In genomic region chr17:51813784-51814120, GRCm38 (mm10) we compare ENCODE assay signal across 8 mouse cellular contexts. TPM values are rescaled to one million over a fixed set of nuclear protein-coding genes. Genes with fewer than 3 reads are reported as not detected.
DNase-seq lines count a peak whose midpoint lies in the region; ATAC-seq and TF ChIP-seq lines count a peak whose summit lies in the region.

No protein-coding gene starts in this region.

- H3K4me3 ChIP-seq in kidney, embryonic 14.5 days (ENCODE audit: low read length), result peak overlapping the region; percentile 75
- H3K4me3 ChIP-seq in embryonic facial prominence, embryonic 10.5 days, result peak overlapping the region; percentile 91
- peak overlapping the region; percentile 82 for H3K4me3 ChIP-seq in intestine, embryonic 14.5 days (ENCODE audit: low read depth, low read length)
- H3K4me3 ChIP-seq in midbrain, postnatal 0 days (ENCODE audit: low read depth, low read length), result peak overlapping the region; percentile 96

- peak overlapping the region; percentile 87 for H3K4me2 ChIP-seq in kidney, embryonic 14.5 days (replicated peaks; ENCODE audit: low read depth, low read length)
- H3K4me2 ChIP-seq in intestine, embryonic 14.5 days (ENCODE audit: low read length), result peak overlapping the region; percentile 91
- peak overlapping the region; percentile 81 for H3K4me2 ChIP-seq in midbrain, postnatal 0 days (ENCODE audit: low read depth, low read length, poor library complexity, severe bottlenecking)

- H3K27me3 ChIP-seq in kidney, embryonic 14.5 days (ENCODE audit: control insufficient read depth, insufficient read depth, low read length), result 0 out of 2 replicates have a peak, but pooled peaks cover 3% of the 10 kb centered on the region
- peaks cover 7% of the 10 kb centered on the region; the same call in 1 of the 2 replicates for H3K27me3 ChIP-seq in embryonic facial prominence, embryonic 10.5 days (replicated peaks; ENCODE audit: low read depth, poor library complexity, severe bottlenecking)
- H3K27me3 ChIP-seq in intestine, embryonic 14.5 days (replicated peaks; ENCODE audit: control insufficient read depth, insufficient read depth, low read length), result peaks cover 11% of the 10 kb centered on the region; the same call in 1 of the 2 replicates
- H3K27me3 ChIP-seq in midbrain, postnatal 0 days (ENCODE audit: insufficient read depth, low read length), result no peaks in the 10 kb centered on the region

- no peaks in the 10 kb centered on the region for H3K4me1 ChIP-seq in kidney, embryonic 14.5 days (ENCODE audit: control insufficient read depth, insufficient read depth, low read length)
- H3K4me1 ChIP-seq in embryonic facial prominence, embryonic 10.5 days, result peaks cover 9% of the 10 kb centered on the region
- 0 out of 2 replicates have a peak, but pooled peaks cover 4% of the 10 kb centered on the region for H3K4me1 ChIP-seq in intestine, embryonic 14.5 days (replicated peaks; ENCODE audit: control insufficient read depth, insufficient read depth, low read length)
- H3K4me1 ChIP-seq in midbrain, postnatal 0 days (ENCODE audit: insufficient read depth, low read length), result no peaks in the 10 kb centered on the region

- H3K36me3 ChIP-seq in kidney, embryonic 14.5 days (ENCODE audit: control insufficient read depth, insufficient read depth, low read length), result no peaks in the 10 kb centered on the region
- H3K36me3 ChIP-seq in embryonic facial prominence, embryonic 10.5 days (replicated peaks), result peaks cover 3% of the 10 kb centered on the region; the same call in 1 of the 2 replicates
- H3K36me3 ChIP-seq in intestine, embryonic 14.5 days (ENCODE audit: control insufficient read depth, insufficient read depth, low read length), result no peaks in the 10 kb centered on the region
- H3K36me3 ChIP-seq in midbrain, postnatal 0 days (ENCODE audit: insufficient read depth, low read length), result no peaks in the 10 kb centered on the region

- intact Hi-C loops in gastrocnemius, postnatal 36 days (cut with DNase I), result loop anchor here (2.0 kb wide), 1 partner anchor 19 kb away; the partner anchor contains the start of gene Satb1

- no peak for TF ChIP-seq CTCF in midbrain, postnatal 0 days (IDR thresholded peaks at IDR 0.05)

- no peak for ATAC-seq in kidney, embryonic 14.5 days (ENCODE audit: low FRiP score, low TSS enrichment)
- no peak for ATAC-seq in intestine, embryonic 14.5 days (replicated peaks; ENCODE audit: low FRiP score, low TSS enrichment, low read depth)
- ATAC-seq in midbrain, postnatal 0 days (ENCODE audit: low FRiP score), result no peak

- H3K9me3 ChIP-seq in kidney, embryonic 14.5 days (ENCODE audit: control insufficient read depth, low read length), result no peaks in the 10 kb centered on the region
- no peaks in the 10 kb centered on the region for H3K9me3 ChIP-seq in embryonic facial prominence, embryonic 10.5 days
- H3K9me3 ChIP-seq in intestine, embryonic 14.5 days (ENCODE audit: control insufficient read depth, low read length), result no peaks in the 10 kb centered on the region
- H3K9me3 ChIP-seq in midbrain, postnatal 0 days (ENCODE audit: low read length), result no peaks in the 10 kb centered on the region

- under 1% methylated on average over 6 of the region's 6 CpGs for WGBS in kidney, embryonic 14.5 days
- 2% methylated on average over 6 of the region's 6 CpGs for WGBS in embryonic facial prominence, embryonic 10.5 days
- 1% methylated on average over 6 of the region's 6 CpGs for WGBS in intestine, embryonic 14.5 days
- 1% methylated on average over 6 of the region's 6 CpGs for whole genome bisulfite sequencing in midbrain, postnatal 0 days

- peak overlapping the region; percentile 72; the same call in 1 of the 2 replicates for H3K9ac ChIP-seq in kidney, embryonic 14.5 days (ENCODE audit: low read depth, low read length)
- H3K9ac ChIP-seq in intestine, embryonic 14.5 days (ENCODE audit: low read length), result peak overlapping the region; percentile 77
- peak overlapping the region; percentile 84 for H3K9ac ChIP-seq in midbrain, postnatal 0 days (replicated peaks; ENCODE audit: low read length, poor library complexity, severe bottlenecking)

- DNase-seq in kidney, postnatal 36 days, result no peak
- DNase-seq in embryonic facial prominence, embryonic 10.5 days (ENCODE audit: low spot score), result no peak
- DNase-seq in intestine, embryonic 14.5 days (ENCODE audit: low spot score), result no peak
- DNase-seq in midbrain, postnatal 0 days (ENCODE audit: low spot score), result no peak
- DNase-seq in thymus, postnatal 25 days, result no peak
- DNase-seq in Muller cell, postnatal 12 days (ENCODE audit: inconsistent ontology term), result no peak
- DNase-seq in gastrocnemius, postnatal 36 days, result no peak

- H3K27ac ChIP-seq in kidney, embryonic 14.5 days (ENCODE audit: low read depth, low read length), result no peak overlapping the region
- H3K27ac ChIP-seq in embryonic facial prominence, embryonic 10.5 days (replicated peaks), result peak overlapping the region; percentile 97
- H3K27ac ChIP-seq in intestine, embryonic 14.5 days (ENCODE audit: low read depth), result no peak overlapping the region
- H3K27ac ChIP-seq in midbrain, postnatal 0 days (ENCODE audit: low read depth, low read length), result peak overlapping the region; percentile 80; the same call in 1 of the 2 replicates

RNA-seq across cellular contexts. Expression of gene Satb1, which starts 19.3 kb away (rescaled TPM):
- polyA plus RNA-seq in kidney, embryonic 14.5 days (2014; fragmentation: Nextera tagmentation; extraction: Ambion mirVana), result 9.0 and 12.7 TPM in 2 replicates
- polyA plus RNA-seq in embryonic facial prominence, embryonic 10.5 days (2016; fragmentation: Nextera tagmentation; extraction: Ambion mirVana), result 16.3 TPM in 2 replicates
- polyA plus RNA-seq in intestine, embryonic 14.5 days (2014; fragmentation: Nextera tagmentation; extraction: Ambion mirVana), result 8.7 and 10.1 TPM in 2 replicates
- 26.6 and 29.8 TPM in 2 replicates for total RNA-seq in midbrain, postnatal 0 days (2014; rRNA removed)
- polyA plus RNA-seq in midbrain, postnatal 0 days (2015; fragmentation: Nextera tagmentation; extraction: Ambion mirVana), result 11.7 and 13.6 TPM in 2 replicates
- 10 to 100 TPM; 68.9 to 90.1 TPM for total RNA-seq in gastrocnemius, postnatal 36 days (2021)

Comparison
In these comparisons a context has a peak if more than half of its experiments do, and no peak if none do; other contexts are left out.
1. H3K27ac ChIP-seq: peak in embryonic facial prominence, embryonic 10.5 days (single experiment) and midbrain, postnatal 0 days (single experiment); none in kidney, embryonic 14.5 days (single experiment) and intestine, embryonic 14.5 days (single experiment).
2. Peak in every context shown above with its lines, with median percentiles within 50 percentile points of each other: H3K4me2 ChIP-seq, H3K4me3 ChIP-seq and H3K9ac ChIP-seq.